Mouse (Mus musculus): Measurements from ENCODE around the gene Tnfrsf22. TPM values are rescaled to one million over a fixed set of nuclear protein-coding genes. Genes with fewer than 3 reads are reported as not detected.
"Not testable (repeated sequence)": the region's sequence is repeated elsewhere in the genome, so short reads cannot be mapped to it uniquely, and the experiment has no call there.

The Tnfrsf22 gene
- polyA plus RNA-seq, 1 experiment: 6.1 TPM

- Histone ChIP-seq H3K27ac (ENCODE audit: insufficient read depth, low read length) (no peak overlapping the region), H3K4me1 (ENCODE audit: control insufficient read depth, insufficient read depth, low read length) (no peaks in the 10 kb centered on the region), H3K27me3 (ENCODE audit: control insufficient read depth, insufficient read depth, low read length, poor library complexity, severe bottlenecking) (no peaks in the 10 kb centered on the region), H3K9ac (ENCODE audit: low read depth, poor library complexity, severe bottlenecking) (no peak overlapping the region), H3K36me3 (ENCODE audit: control insufficient read depth, insufficient read depth, low read length, poor library complexity, severe bottlenecking) (no peaks in the 10 kb centered on the region), H3K4me3 (ENCODE audit: low read depth, low read length) (no peak overlapping the region), H3K9me3 (replicated peaks; ENCODE audit: control insufficient read depth, insufficient read depth, low read length, poor library complexity, severe bottlenecking) (no peaks in the 10 kb centered on the region)
- TF ChIP-seq EP300 (IDR thresholded peaks at IDR 0.05; ENCODE audit: insufficient read depth, low read depth, low read length) (no peak), POLR2A (IDR thresholded peaks at IDR 0.05; ENCODE audit: insufficient read depth, low read length) (no peak), CTCF (IDR thresholded peaks at IDR 0.05; ENCODE audit: low read depth, low read length) (no peak)
These were observed 40.5 kb upstream of the Tnfrsf22 start for GRCm38 (mm10) chr7:143689946-143690345.

GRCm38 (mm10) chr7:143689481-143689880 is 40.0 kb upstream of the Tnfrsf22 start:
- H3K9me3 ChIP-seq (replicated peaks; ENCODE audit: control insufficient read depth, insufficient read depth, low read length, poor library complexity, severe bottlenecking): no peaks in the 10 kb centered on the region

GRCm38 (mm10) chr7:143686676-143687075 is 37.2 kb upstream of the Tnfrsf22 start:
- not testable (repeated sequence) for H3K4me3 ChIP-seq (ENCODE audit: low read depth, low read length); H3K36me3 ChIP-seq (ENCODE audit: control insufficient read depth, insufficient read depth, low read length, poor library complexity, severe bottlenecking); H3K9ac ChIP-seq (ENCODE audit: low read depth, poor library complexity, severe bottlenecking); H3K9me3 ChIP-seq (replicated peaks; ENCODE audit: control insufficient read depth, insufficient read depth, low read length, poor library complexity, severe bottlenecking); H3K4me1 ChIP-seq (ENCODE audit: control insufficient read depth, insufficient read depth, low read length); H3K27me3 ChIP-seq (ENCODE audit: control insufficient read depth, insufficient read depth, low read length, poor library complexity, severe bottlenecking); H3K27ac ChIP-seq (ENCODE audit: insufficient read depth, low read length)

More at GRCm38 (mm10) chr7:143689481-143689880, 40.0 kb upstream of the Tnfrsf22 start:
- Histone ChIP-seq H3K4me3 (ENCODE audit: low read depth, low read length) (no peak overlapping the region), H3K9ac (ENCODE audit: low read depth, poor library complexity, severe bottlenecking) (no peak overlapping the region), H3K27ac (ENCODE audit: insufficient read depth, low read length) (no peak overlapping the region), H3K27me3 (ENCODE audit: control insufficient read depth, insufficient read depth, low read length, poor library complexity, severe bottlenecking) (no peaks in the 10 kb centered on the region), H3K36me3 (ENCODE audit: control insufficient read depth, insufficient read depth, low read length, poor library complexity, severe bottlenecking) (no peaks in the 10 kb centered on the region), H3K4me1 (ENCODE audit: control insufficient read depth, insufficient read depth, low read length) (no peaks in the 10 kb centered on the region)
- TF ChIP-seq EP300 (IDR thresholded peaks at IDR 0.05; ENCODE audit: insufficient read depth, low read depth, low read length): no peak
- TF ChIP-seq CTCF (IDR thresholded peaks at IDR 0.05; ENCODE audit: low read depth, low read length): no peak

GRCm38 (mm10) chr7:143686191-143686590 is 36.7 kb upstream of the Tnfrsf22 start:
- not testable (repeated sequence) for H3K9me3 ChIP-seq (replicated peaks; ENCODE audit: control insufficient read depth, insufficient read depth, low read length, poor library complexity, severe bottlenecking); H3K4me1 ChIP-seq (ENCODE audit: control insufficient read depth, insufficient read depth, low read length); H3K27me3 ChIP-seq (ENCODE audit: control insufficient read depth, insufficient read depth, low read length, poor library complexity, severe bottlenecking); H3K36me3 ChIP-seq (ENCODE audit: control insufficient read depth, insufficient read depth, low read length, poor library complexity, severe bottlenecking); H3K9ac ChIP-seq (ENCODE audit: low read depth, poor library complexity, severe bottlenecking); H3K4me3 ChIP-seq (ENCODE audit: low read depth, low read length); H3K27ac ChIP-seq (ENCODE audit: insufficient read depth, low read length)

GRCm38 (mm10) chr7:143685359-143686067 is 36.1 kb upstream of the Tnfrsf22 start, which contains the start of gene Tnfrsf23:
Tnfrsf23 (minus strand) TSS chr7:143685872.
- Histone ChIP-seq H3K4me3 (ENCODE audit: low read depth, low read length) (peak within 1 kb of the TSS; percentile 64), H3K27ac (ENCODE audit: insufficient read depth, low read length) (no peak within 1 kb of the TSS), H3K4me1 (ENCODE audit: control insufficient read depth, insufficient read depth, low read length) (no peaks in the 10 kb centered on the region), H3K9me3 (replicated peaks; ENCODE audit: control insufficient read depth, insufficient read depth, low read length, poor library complexity, severe bottlenecking) (no peaks in the 10 kb centered on the region), H3K9ac (ENCODE audit: low read depth, poor library complexity, severe bottlenecking) (no peak within 1 kb of the TSS), H3K27me3 (ENCODE audit: control insufficient read depth, insufficient read depth, low read length, poor library complexity, severe bottlenecking) (no peaks in the 10 kb centered on the region), H3K36me3 (ENCODE audit: control insufficient read depth, insufficient read depth, low read length, poor library complexity, severe bottlenecking) (no peaks in the 10 kb centered on the region)
- TF ChIP-seq CTCF (IDR thresholded peaks at IDR 0.05; ENCODE audit: low read depth, low read length) (no peak), EP300 (IDR thresholded peaks at IDR 0.05; ENCODE audit: insufficient read depth, low read depth, low read length) (no peak), POLR2A (IDR thresholded peaks at IDR 0.05; ENCODE audit: insufficient read depth, low read length) (no peak)

GRCm38 (mm10) chr7:143684569-143684968 is 35.1 kb upstream of the Tnfrsf22 start:
- not testable (repeated sequence) for H3K36me3 ChIP-seq (ENCODE audit: control insufficient read depth, insufficient read depth, low read length, poor library complexity, severe bottlenecking); H3K9ac ChIP-seq (ENCODE audit: low read depth, poor library complexity, severe bottlenecking); H3K27me3 ChIP-seq (ENCODE audit: control insufficient read depth, insufficient read depth, low read length, poor library complexity, severe bottlenecking); H3K9me3 ChIP-seq (replicated peaks; ENCODE audit: control insufficient read depth, insufficient read depth, low read length, poor library complexity, severe bottlenecking); H3K27ac ChIP-seq (ENCODE audit: insufficient read depth, low read length); H3K4me1 ChIP-seq (ENCODE audit: control insufficient read depth, insufficient read depth, low read length); H3K4me3 ChIP-seq (ENCODE audit: low read depth, low read length)

All from ES-Bruce4 (cell line).